Mouse (Mus musculus) liver, postnatal 0 days (tissue): ENCODE results near the gene Clasp2.

Experiments
- CTCF ChIP-seq: sonication (generic); IDR thresholded peaks from 2 replicates; pipeline ENCODE4 v1.5.1; 2016; ENCODE audit warnings: antibody characterized with exemption, low read depth
- EP300 ChIP-seq: IDR thresholded peaks from 2 replicates; pipeline ENCODE4 v1.6.1; 2016; ENCODE audit warnings: antibody characterized with exemption, low read depth, mild to moderate bottlenecking

- TF ChIP-seq CTCF: no peak
- TF ChIP-seq EP300: peak; percentile 41; the same call in 1 of the 2 replicates
These were observed 92.2 kb downstream of the Clasp2 start for GRCm38 (mm10) chr9:113833481-113833880.
